Mouse (Mus musculus) stomach, embryonic 15.5 days (tissue): Measurements from ENCODE around the gene Mrpl1. TPM values are rescaled to one million over a fixed set of nuclear protein-coding genes. Genes with fewer than 3 reads are reported as not detected.

Experiments used
- ATAC-seq: fragments of 200-750 bp; cut with Nextera tagmentation; 2 replicates; pipeline ENCODE4 v1.8.0; 2017; ENCODE audit warnings: low read depth, moderate number of reproducible peaks, moderate TSS enrichment; ENCODE audit not compliant: insufficient read depth, low FRiP score
- H3K27ac ChIP-seq: fragments of 300-500 bp; sonication (generic); 2 replicates; pipeline ENCODE4 v1.5.1; 2015; ENCODE audit warnings: mild to moderate bottlenecking, inconsistent platforms
- H3K27me3 ChIP-seq: fragments of 300-500 bp; sonication (generic); replicated peaks from 2 replicates; pipeline ENCODE4 v1.6.1; 2015; ENCODE audit warnings: inconsistent platforms
- H3K36me3 ChIP-seq: fragments of 300-500 bp; sonication (generic); 2 replicates; pipeline ENCODE4 v1.6.1; 2015; ENCODE audit warnings: inconsistent platforms
- H3K4me1 ChIP-seq: fragments of 300-500 bp; sonication (generic); 2 replicates; pipeline ENCODE4 v1.6.1; 2015; ENCODE audit warnings: inconsistent platforms
- H3K4me2 ChIP-seq: fragments of 300-500 bp; sonication (generic); 2 replicates; pipeline ENCODE4 v1.6.1; 2015; ENCODE audit warnings: mild to moderate bottlenecking, inconsistent platforms
- H3K4me3 ChIP-seq: fragments of 300-500 bp; sonication (generic); replicated peaks from 2 replicates; pipeline ENCODE4 v1.5.1; 2015; ENCODE audit warnings: inconsistent platforms
- H3K9ac ChIP-seq: fragments of 300-500 bp; sonication (generic); 2 replicates; pipeline ENCODE4 v1.6.1; 2015; ENCODE audit warnings: inconsistent platforms
- H3K9me3 ChIP-seq: fragments of 300-500 bp; sonication (generic); 2 replicates; pipeline ENCODE4 v1.6.1; 2016; ENCODE audit warnings: inconsistent platforms
- WGBS: fragments of 180-500 bp; shearing (Covaris S2); methylation state at CpG from one replicate; pipeline ENCODE4 v1.1.7; 2015; 5-methylcytosine and 5-hydroxymethylcytosine counted together
- polyA plus RNA-seq: library from polyadenylated mRNA; unstranded; fragments of >200 nt; fragmentation: Nextera tagmentation; extraction: Ambion mirVana; gene quantifications from 2 replicates; pipeline ENCODE4 v1.2.1, GENCODE M21; 2015

The Mrpl1 gene
- polyA plus RNA-seq, 1 experiment from 2014 or later, result 21.4 TPM

DNA sequence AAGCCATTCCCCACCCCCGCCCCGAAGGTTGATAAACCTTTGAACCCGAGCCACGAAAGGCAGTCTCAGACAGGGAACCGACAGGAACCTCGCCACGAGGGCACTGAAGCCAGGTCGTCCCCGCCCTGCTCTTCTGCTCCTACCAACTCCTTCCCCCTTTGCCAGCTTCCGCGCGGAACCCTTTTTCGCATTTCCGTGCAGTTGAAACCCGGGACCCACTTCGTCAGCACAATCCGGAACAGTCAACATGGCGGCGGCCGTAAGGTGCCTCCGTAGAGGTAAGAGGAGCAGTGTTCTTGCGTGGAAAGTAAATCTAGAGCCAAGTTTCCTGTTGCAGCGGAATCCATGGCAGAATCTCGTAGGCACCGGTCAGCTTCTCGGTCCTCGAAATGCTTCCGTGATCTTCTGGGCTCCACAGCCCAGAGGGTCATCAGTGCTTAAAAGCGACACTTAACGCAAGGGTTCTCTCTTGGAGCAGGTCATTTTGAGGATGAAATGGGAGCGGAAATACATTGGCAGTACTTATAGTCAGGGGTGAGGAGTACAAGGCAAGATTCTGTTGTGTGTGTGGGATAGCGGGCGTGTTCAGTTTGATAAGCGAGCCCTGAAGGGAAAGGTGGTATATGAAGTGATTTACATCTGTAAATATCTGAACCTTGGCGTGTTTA lies 757 bp downstream of the Mrpl1 start:
- WGBS, result under 1% methylated on average over 35 of the region's 35 CpGs
- H3K27me3 ChIP-seq, result no peaks in the 10 kb centered on the region
- peak overlapping the region; percentile 64 for H3K4me2 ChIP-seq
- H3K27ac ChIP-seq, result peak overlapping the region; percentile 90
- ATAC-seq, result peak; percentile 96
- H3K9ac ChIP-seq, result peak overlapping the region; percentile 51
- H3K9me3 ChIP-seq, result no peaks in the 10 kb centered on the region
- 0 out of 2 replicates have a peak, but pooled peaks cover 4% of the 10 kb centered on the region for H3K36me3 ChIP-seq
- peak overlapping the region; percentile 86 for H3K4me3 ChIP-seq
- peaks cover 7% of the 10 kb centered on the region for H3K4me1 ChIP-seq

- Histone ChIP-seq H3K9ac (no peak overlapping the region), H3K9me3 (no peaks in the 10 kb centered on the region), H3K4me1 (peaks cover 12% of the 10 kb centered on the region), H3K4me2 (no peak overlapping the region), H3K27ac (no peak overlapping the region), H3K4me3 (no peak overlapping the region), H3K36me3 (0 out of 2 replicates have a peak, but pooled peaks cover 8% of the 10 kb centered on the region), H3K27me3 (no peaks in the 10 kb centered on the region)
- ATAC-seq, result no peak
- 80% methylated on average over 3 of the region's 3 CpGs for WGBS
Measured at GRCm38 (mm10) chr5:96218648-96219047, 9.4 kb downstream of the Mrpl1 start.

GRCm38 (mm10) chr5:96219512-96219911 lies 10.2 kb downstream of the Mrpl1 start:
- no peak overlapping the region for H3K9ac ChIP-seq
- WGBS, result 67% methylated on average over 4 of the region's 4 CpGs
- ATAC-seq, result no peak
- no peak overlapping the region for H3K27ac ChIP-seq
- 0 out of 2 replicates have a peak, but pooled peaks cover 4% of the 10 kb centered on the region for H3K36me3 ChIP-seq
- H3K4me2 ChIP-seq, result no peak overlapping the region
- H3K27me3 ChIP-seq, result no peaks in the 10 kb centered on the region
- H3K9me3 ChIP-seq, result no peaks in the 10 kb centered on the region
- peaks cover 12% of the 10 kb centered on the region for H3K4me1 ChIP-seq
- H3K4me3 ChIP-seq, result no peak overlapping the region

GRCm38 (mm10) chr5:96221298-96221697 lies 12.0 kb downstream of the Mrpl1 start:
- Histone ChIP-seq H3K4me3 (no peak overlapping the region), H3K27me3 (no peaks in the 10 kb centered on the region), H3K9me3 (no peaks in the 10 kb centered on the region), H3K4me2 (peak overlapping the region; percentile 15; the same call in 1 of the 2 replicates), H3K36me3 (0 out of 2 replicates have a peak, but pooled peaks cover 4% of the 10 kb centered on the region), H3K4me1 (peaks cover 12% of the 10 kb centered on the region), H3K27ac (no peak overlapping the region), H3K9ac (no peak overlapping the region)
- ATAC-seq, result no peak
- 85% methylated on average over 1 of the region's 1 CpGs for WGBS

- Histone ChIP-seq H3K9ac (no peak overlapping the region), H3K4me3 (no peak overlapping the region), H3K9me3 (no peaks in the 10 kb centered on the region), H3K4me2 (peak overlapping the region; percentile 15; the same call in 1 of the 2 replicates), H3K27ac (peak overlapping the region; percentile 67; the same call in 1 of the 2 replicates), H3K36me3 (0 out of 2 replicates have a peak, but pooled peaks cover 5% of the 10 kb centered on the region), H3K4me1 (peaks cover 12% of the 10 kb centered on the region), H3K27me3 (no peaks in the 10 kb centered on the region)
- ATAC-seq, result peak; percentile 85
- 45% methylated on average over 5 of the region's 5 CpGs for WGBS
Measured at GRCm38 (mm10) chr5:96221812-96222585, 12.7 kb downstream of the Mrpl1 start.

DNA sequence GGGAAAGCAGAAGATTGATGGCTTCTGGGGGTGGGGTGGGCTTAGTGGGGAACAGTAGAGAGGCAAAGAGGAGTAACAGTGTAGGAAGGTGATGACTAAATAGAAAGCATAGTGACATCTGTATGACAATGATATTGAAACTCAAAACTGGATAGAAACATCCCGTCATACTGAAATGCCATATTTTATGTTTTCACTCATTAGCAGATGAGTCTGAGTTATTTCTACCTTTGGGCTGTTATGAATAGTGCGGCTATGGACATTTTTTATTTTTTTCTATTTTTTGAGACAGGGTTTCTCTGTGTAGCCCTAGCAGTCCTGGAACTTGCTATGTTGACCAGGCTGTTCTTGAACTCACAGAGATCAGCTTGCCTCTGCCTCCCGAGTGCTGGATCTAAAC lies 13.7 kb downstream of the Mrpl1 start:
- Histone ChIP-seq H3K9ac (no peak overlapping the region), H3K36me3 (0 out of 2 replicates have a peak, but pooled peaks cover 5% of the 10 kb centered on the region), H3K27ac (no peak overlapping the region), H3K27me3 (no peaks in the 10 kb centered on the region), H3K4me3 (no peak overlapping the region), H3K4me1 (peaks cover 12% of the 10 kb centered on the region), H3K9me3 (no peaks in the 10 kb centered on the region), H3K4me2 (no peak overlapping the region)
- 96% methylated on average over 3 of the region's 3 CpGs for whole genome bisulfite sequencing
- no peak for ATAC-seq

- Histone ChIP-seq H3K4me1 (peaks cover under 1% of the 10 kb centered on the region), H3K27ac (no peak overlapping the region), H3K9me3 (no peaks in the 10 kb centered on the region), H3K9ac (no peak overlapping the region), H3K36me3 (0 out of 2 replicates have a peak, but pooled peaks cover 10% of the 10 kb centered on the region), H3K4me2 (no peak overlapping the region), H3K27me3 (no peaks in the 10 kb centered on the region), H3K4me3 (no peak overlapping the region)
- WGBS, result 92% methylated on average over 8 of the region's 8 CpGs
- ATAC-seq, result no peak
Measured at GRCm38 (mm10) chr5:96226490-96226889, 17.2 kb downstream of the Mrpl1 start.

GRCm38 (mm10) chr5:96228967-96229366 lies 19.7 kb downstream of the Mrpl1 start:
- no peak overlapping the region for H3K27ac ChIP-seq
- H3K4me1 ChIP-seq, result no peaks in the 10 kb centered on the region
- WGBS, result 88% methylated on average over 2 of the region's 2 CpGs
- no peaks in the 10 kb centered on the region for H3K27me3 ChIP-seq
- no peaks in the 10 kb centered on the region for H3K9me3 ChIP-seq
- 0 out of 2 replicates have a peak, but pooled peaks cover 10% of the 10 kb centered on the region for H3K36me3 ChIP-seq
- H3K9ac ChIP-seq, result no peak overlapping the region
- ATAC-seq, result no peak
- no peak overlapping the region for H3K4me2 ChIP-seq
- no peak overlapping the region for H3K4me3 ChIP-seq

DNA sequence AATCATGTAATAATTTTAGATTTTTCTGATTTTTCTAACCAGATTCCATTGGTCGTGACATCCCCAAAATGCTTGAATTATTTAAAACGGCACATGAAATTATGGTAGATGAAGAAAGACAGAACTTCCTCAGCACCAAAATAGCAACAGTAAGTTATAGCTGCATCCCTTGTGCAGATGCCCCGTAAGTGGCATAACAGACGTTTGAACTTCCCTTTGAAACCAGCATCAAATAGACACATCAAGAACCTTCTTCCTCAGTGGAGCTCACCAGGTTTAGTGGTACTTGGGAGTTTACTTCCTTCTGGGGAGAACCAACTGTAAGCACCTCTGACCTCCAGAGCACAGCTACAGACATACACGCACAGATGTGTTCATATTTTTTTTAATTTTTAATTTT lies 29.5 kb downstream of the Mrpl1 start:
- Histone ChIP-seq H3K36me3 (peaks cover 7% of the 10 kb centered on the region; the same call in 1 of the 2 replicates), H3K27ac (no peak overlapping the region), H3K4me2 (no peak overlapping the region), H3K9me3 (no peaks in the 10 kb centered on the region), H3K4me1 (no peaks in the 10 kb centered on the region), H3K9ac (no peak overlapping the region), H3K27me3 (no peaks in the 10 kb centered on the region), H3K4me3 (no peak overlapping the region)
- ATAC-seq, result no peak
- WGBS, result 91% methylated on average over 5 of the region's 5 CpGs

DNA sequence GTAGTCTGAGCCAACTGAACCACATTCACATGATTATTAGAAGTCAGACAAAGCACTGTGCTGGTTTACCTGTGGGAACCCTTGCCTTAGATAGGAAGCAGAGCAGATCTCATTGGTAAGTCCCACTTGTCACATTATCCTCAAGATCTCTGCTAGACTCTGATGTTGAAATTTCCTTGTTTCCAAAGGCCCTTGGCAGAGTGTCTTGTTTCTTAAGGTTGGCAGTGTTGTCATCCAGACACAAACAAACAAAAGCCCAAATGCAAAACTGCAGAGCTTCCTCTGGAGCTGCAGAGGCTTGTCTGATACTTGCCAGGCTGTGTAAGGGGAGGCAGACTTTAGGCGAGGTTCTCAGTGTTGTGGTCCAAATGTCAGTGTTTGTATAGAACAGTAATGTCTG lies 31.6 kb downstream of the Mrpl1 start:
- ATAC-seq, result no peak
- Histone ChIP-seq H3K27ac (no peak overlapping the region), H3K36me3 (peaks cover 7% of the 10 kb centered on the region; the same call in 1 of the 2 replicates), H3K4me1 (no peaks in the 10 kb centered on the region), H3K9me3 (no peaks in the 10 kb centered on the region), H3K27me3 (no peaks in the 10 kb centered on the region), H3K4me2 (no peak overlapping the region), H3K4me3 (no peak overlapping the region), H3K9ac (no peak overlapping the region)
- 66% methylated on average over 1 of the region's 1 CpGs for WGBS

DNA sequence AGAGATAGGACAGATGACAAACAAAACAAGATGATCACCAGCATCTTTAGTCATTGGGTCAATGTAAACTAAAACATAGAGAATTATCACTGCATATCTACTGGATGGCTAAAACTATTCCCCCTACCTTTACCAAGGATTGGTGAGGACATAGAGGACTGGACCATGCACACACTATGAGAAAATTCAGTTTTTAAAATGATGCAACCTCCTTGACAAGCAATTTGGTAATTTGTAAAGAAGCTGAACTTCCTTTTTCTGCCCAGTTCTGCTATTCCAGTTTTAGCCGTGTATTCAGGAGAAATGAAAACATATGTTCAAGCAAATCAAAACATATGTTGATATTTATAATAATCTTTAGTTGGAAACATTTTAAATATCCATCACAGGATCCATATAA lies 35.2 kb downstream of the Mrpl1 start:
- Histone ChIP-seq H3K4me1 (no peaks in the 10 kb centered on the region), H3K9ac (no peak overlapping the region), H3K27ac (no peak overlapping the region), H3K36me3 (0 out of 2 replicates have a peak, but pooled peaks cover 2% of the 10 kb centered on the region), H3K27me3 (no peaks in the 10 kb centered on the region), H3K4me3 (no peak overlapping the region), H3K9me3 (no peaks in the 10 kb centered on the region), H3K4me2 (no peak overlapping the region)
- WGBS, result 65% methylated on average over 1 of the region's 1 CpGs
- ATAC-seq, result no peak

DNA sequence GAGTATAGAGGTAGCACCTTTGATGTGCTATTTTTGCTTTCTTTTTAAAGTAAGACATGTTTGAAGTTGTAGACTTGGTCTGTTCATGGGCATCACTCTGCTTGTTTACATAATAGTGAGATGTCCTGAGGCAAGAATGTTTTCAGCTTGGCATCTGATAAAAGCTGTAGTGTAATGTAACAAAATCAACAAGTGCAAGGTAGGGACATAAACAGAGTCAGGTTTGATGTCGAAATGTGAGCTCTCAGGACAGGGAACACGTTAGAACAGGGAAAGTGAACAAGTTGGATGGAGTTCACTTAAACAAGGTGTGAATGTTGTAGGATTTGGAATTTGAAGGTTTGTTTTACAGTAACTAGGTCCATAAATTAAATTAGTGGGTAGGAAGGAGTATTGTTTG lies 44.7 kb downstream of the Mrpl1 start:
- no peak for ATAC-seq
- 57% methylated on average over 2 of the region's 2 CpGs for WGBS
- H3K4me2 ChIP-seq, result no peak overlapping the region

More for the DNA sequence above, 44.7 kb downstream of the Mrpl1 start:
- Histone ChIP-seq H3K4me1 (no peaks in the 10 kb centered on the region), H3K27ac (no peak overlapping the region), H3K27me3 (no peaks in the 10 kb centered on the region), H3K4me3 (no peak overlapping the region), H3K9ac (no peak overlapping the region), H3K9me3 (no peaks in the 10 kb centered on the region), H3K36me3 (no peaks in the 10 kb centered on the region)
